Mouse (Mus musculus) testis, adult 2 months (tissue): Measurements from ENCODE around the gene Zfp46. TPM values are rescaled to one million over a fixed set of nuclear protein-coding genes. Genes with fewer than 3 reads are reported as not detected.
A peak's percentile ranks its signal among the peaks of the same experiment; 100 is the strongest.

Experiments used
- H3K27ac ChIP-seq: fragments of 200-500 bp; 2 replicates; pipeline ENCODE4 v1.5.1; 2012; ENCODE audit warnings: low read depth, low read length; ENCODE audit not compliant: control insufficient read depth, insufficient read depth
- H3K27me3 ChIP-seq: fragments of 200-500 bp; 2 replicates; pipeline ENCODE4 v1.6.1; 2012; ENCODE audit warnings: mild to moderate bottlenecking, low read length, moderate library complexity; ENCODE audit not compliant: control insufficient read depth, insufficient read depth
- H3K36me3 ChIP-seq: fragments of 200-500 bp; 2 replicates; pipeline ENCODE4 v1.6.1; 2012; ENCODE audit warnings: mild to moderate bottlenecking, low read length; ENCODE audit not compliant: control insufficient read depth, insufficient read depth
- H3K4me1 ChIP-seq: fragments of 200-500 bp; 2 replicates; pipeline ENCODE4 v1.6.1; 2012; ENCODE audit warnings: low read length; ENCODE audit not compliant: control insufficient read depth, insufficient read depth
- H3K4me3 ChIP-seq: fragments of 200-500 bp; 2 replicates; pipeline ENCODE4 v1.5.1; 2012; ENCODE audit warnings: low read depth, mild to moderate bottlenecking, low read length, moderate library complexity, mixed read lengths; ENCODE audit not compliant: control insufficient read depth
- CTCF ChIP-seq: fragments of 200-500 bp; IDR thresholded peaks from 2 replicates; pipeline ENCODE4 v1.5.1; 2012; ENCODE audit warnings: low read depth, mild to moderate bottlenecking, inconsistent platforms, low read length, moderate library complexity; ENCODE audit not compliant: control insufficient read depth, insufficient read depth, insufficient replicate concordance
- POLR2A ChIP-seq: fragments of 200-500 bp; IDR thresholded peaks from 2 replicates; pipeline ENCODE4 v1.6.1; 2012; ENCODE audit warnings: low read depth, mild to moderate bottlenecking, inconsistent platforms, low read length, moderate library complexity; ENCODE audit not compliant: control insufficient read depth
- polyA plus RNA-seq: library from polyadenylated mRNA; depleted of rRNA; stranded (reverse); fragments of >200 nt; gene quantifications from 2 replicates; pipeline ENCODE4 v1.2.3, GENCODE M21; 2012

The Zfp46 gene
- polyA plus RNA-seq, 1 experiment = 5.4 TPM

DNA sequence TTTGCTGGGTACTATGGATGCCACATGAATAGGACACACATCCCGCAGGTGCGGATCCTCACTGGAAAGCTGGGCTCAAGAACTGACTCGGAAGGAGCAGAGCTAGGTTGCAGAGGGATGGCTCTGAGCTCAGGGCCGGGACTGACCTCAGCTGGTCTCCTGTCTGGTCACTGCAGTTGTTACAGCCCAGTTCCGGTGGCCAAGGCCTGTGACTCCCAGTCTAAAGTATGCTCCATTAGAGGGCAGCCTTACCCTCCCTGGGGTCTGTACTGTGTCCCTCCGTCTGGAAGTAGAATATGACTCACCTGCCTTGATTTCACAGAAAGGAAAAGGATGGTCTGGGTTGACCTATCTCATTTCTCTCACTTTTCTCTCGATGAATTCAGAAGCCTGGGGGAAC is 40.3 kb upstream of the Zfp46 start:
- no peak overlapping the region for H3K4me3 ChIP-seq
- H3K4me1 ChIP-seq = peaks cover 24% of the 10 kb centered on the region
- TF ChIP-seq POLR2A (no peak), CTCF (no peak)
- H3K27ac ChIP-seq = no peak overlapping the region
- no peaks in the 10 kb centered on the region; the same call in 1 of the 2 replicates for H3K27me3 ChIP-seq
- H3K36me3 ChIP-seq = no peaks in the 10 kb centered on the region

DNA sequence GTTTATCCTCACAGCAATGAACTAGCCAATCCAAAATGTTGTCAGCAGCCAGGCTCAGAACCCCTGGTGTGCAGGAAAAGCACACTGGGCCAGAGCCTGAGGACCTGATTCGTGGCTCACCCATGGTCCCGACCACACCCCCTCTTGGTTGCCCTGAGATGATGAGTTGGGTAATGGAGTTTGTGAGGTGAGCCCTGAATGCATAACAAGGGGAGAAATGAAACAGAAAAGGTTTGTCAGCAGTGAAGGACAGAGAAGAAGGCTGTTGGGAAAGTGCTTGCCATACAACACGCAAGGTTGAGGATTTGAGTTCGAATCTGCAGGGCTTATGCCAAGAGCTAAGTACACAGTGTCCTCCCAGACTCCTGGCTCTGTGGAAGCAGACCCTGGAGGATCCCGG is 38.8 kb upstream of the Zfp46 start:
- H3K27me3 ChIP-seq = no peaks in the 10 kb centered on the region; the same call in 1 of the 2 replicates
- H3K36me3 ChIP-seq = no peaks in the 10 kb centered on the region
- no peak overlapping the region for H3K4me3 ChIP-seq
- H3K27ac ChIP-seq = no peak overlapping the region
- TF ChIP-seq CTCF = no peak
- TF ChIP-seq POLR2A = no peak
- peaks cover 20% of the 10 kb centered on the region for H3K4me1 ChIP-seq

DNA sequence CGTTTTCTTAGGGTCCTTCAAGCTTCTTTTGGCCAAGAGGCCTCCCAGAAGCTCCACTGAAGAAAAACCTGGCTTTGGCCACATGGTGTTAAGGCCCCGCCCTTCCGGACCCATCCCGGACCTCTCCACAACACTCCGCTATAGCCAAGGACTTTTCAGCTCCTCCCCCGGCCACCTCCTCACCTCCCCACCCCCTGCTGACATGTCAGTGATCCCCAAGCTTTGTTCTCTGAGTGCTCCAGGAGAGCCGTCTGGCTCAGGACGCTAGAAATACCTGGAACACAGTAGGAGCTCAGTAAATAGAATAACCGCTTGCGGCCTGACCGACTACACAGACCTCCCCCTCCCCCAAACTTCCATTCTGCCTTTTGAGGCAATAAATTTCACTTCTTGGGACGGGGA is 37.9 kb upstream of the Zfp46 start:
- H3K36me3 ChIP-seq = no peaks in the 10 kb centered on the region
- no peak overlapping the region for H3K4me3 ChIP-seq
- H3K27me3 ChIP-seq = no peaks in the 10 kb centered on the region; the same call in 1 of the 2 replicates
- no peak for TF ChIP-seq POLR2A
- TF ChIP-seq CTCF = no peak
- peaks cover 20% of the 10 kb centered on the region for H3K4me1 ChIP-seq
- no peak overlapping the region for H3K27ac ChIP-seq

GRCm38 (mm10) chr4:136247386-136247728 is 37.1 kb upstream of the Zfp46 start:
- Histone ChIP-seq H3K4me1 (peaks cover 20% of the 10 kb centered on the region), H3K36me3 (no peaks in the 10 kb centered on the region), H3K27ac (no peak overlapping the region), H3K27me3 (no peaks in the 10 kb centered on the region; the same call in 1 of the 2 replicates), H3K4me3 (peak overlapping the region; percentile 9)
- TF ChIP-seq CTCF (no peak), POLR2A (no peak)

- no peaks in the 10 kb centered on the region for H3K36me3 ChIP-seq
- H3K27ac ChIP-seq = no peak within 1 kb of the TSS
- H3K4me3 ChIP-seq = peak within 1 kb of the TSS; percentile 77
- peaks cover 20% of the 10 kb centered on the region for H3K4me1 ChIP-seq
- no peaks in the 10 kb centered on the region; the same call in 1 of the 2 replicates for H3K27me3 ChIP-seq
- TF ChIP-seq CTCF (no peak), POLR2A (no peak)
Observed at GRCm38 (mm10) chr4:136247729-136248463, 36.6 kb upstream of the Zfp46 start, which contains the start of gene Tcea3. Gene Tcea3 (plus strand): TSS chr4:136247729.

GRCm38 (mm10) chr4:136248464-136249331 is 35.8 kb upstream of the Zfp46 start:
- Histone ChIP-seq H3K36me3 (no peaks in the 10 kb centered on the region), H3K27me3 (no peaks in the 10 kb centered on the region; the same call in 1 of the 2 replicates), H3K4me1 (peaks cover 20% of the 10 kb centered on the region), H3K4me3 (peak overlapping the region; percentile 77), H3K27ac (no peak overlapping the region)
- TF ChIP-seq CTCF (no peak), POLR2A (no peak)

DNA sequence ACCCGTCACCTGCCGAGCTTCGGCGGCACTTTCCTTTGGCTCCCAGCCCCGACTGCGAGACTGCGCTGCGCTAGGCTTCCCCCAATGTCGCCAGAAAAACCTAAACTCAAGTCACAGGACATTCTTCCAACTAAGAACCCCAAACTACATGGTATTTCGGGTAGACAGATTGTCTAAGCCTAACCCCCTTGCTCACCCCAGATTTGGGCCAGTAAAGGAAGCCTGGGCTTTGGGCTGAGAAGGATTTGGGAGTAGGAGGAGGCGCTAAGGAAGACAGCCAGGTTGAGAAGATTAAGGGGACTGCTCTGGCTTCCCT is 35.2 kb upstream of the Zfp46 start:
- no peaks in the 10 kb centered on the region for H3K36me3 ChIP-seq
- H3K27me3 ChIP-seq = no peaks in the 10 kb centered on the region; the same call in 1 of the 2 replicates
- TF ChIP-seq CTCF (no peak), POLR2A (no peak)
- no peak overlapping the region for H3K27ac ChIP-seq
- peaks cover 20% of the 10 kb centered on the region for H3K4me1 ChIP-seq
- no peak overlapping the region for H3K4me3 ChIP-seq
